Mouse (Mus musculus) cerebellum, adult 11 months (tissue): Measurements from ENCODE around the gene Myzap.
A peak's percentile ranks its signal among the peaks of the same experiment; 100 is the strongest.
"Not testable (repeated sequence)": the region's sequence is repeated elsewhere in the genome, so short reads cannot be mapped to it uniquely, and the experiment has no call there.

Source experiments
- DNase-seq: peaks from one replicate; pipeline ENCODE4 v3.0.0; 2022

The Myzap gene

GRCm38 (mm10) chr9:71591938-71592548, at the start of gene Myzap:
Myzap (minus strand) TSS chr9:71592360.
- peak; percentile 8 for DNase-seq

DNA sequence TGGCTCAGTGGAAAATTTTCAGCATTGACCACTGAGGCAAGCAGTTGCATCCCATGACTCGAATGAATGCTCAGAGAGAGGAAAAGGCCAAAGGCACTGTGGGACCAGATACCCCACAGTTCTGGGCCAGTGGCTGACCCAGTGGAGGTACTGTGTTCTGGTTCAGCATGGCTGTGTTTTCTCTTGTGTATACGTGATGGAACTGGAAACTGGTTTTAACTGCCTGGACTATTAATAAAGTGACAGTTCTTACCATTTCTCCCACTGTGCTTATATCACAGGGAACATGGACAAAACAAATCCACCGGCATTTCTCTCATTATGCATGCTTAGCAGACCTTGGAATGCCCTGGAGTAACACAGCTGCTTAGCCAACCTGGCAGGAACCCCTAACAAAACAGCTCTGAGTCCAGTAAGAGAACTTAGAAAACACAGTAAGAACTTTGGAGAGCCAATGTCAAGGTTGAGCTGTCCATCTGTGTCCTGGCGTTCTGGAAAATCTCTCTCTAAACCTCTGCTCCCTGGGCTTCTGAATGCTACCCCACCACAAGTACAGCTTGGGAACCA, 48.3 kb upstream of the Myzap start:
- no peak for DNase-seq

DNA sequence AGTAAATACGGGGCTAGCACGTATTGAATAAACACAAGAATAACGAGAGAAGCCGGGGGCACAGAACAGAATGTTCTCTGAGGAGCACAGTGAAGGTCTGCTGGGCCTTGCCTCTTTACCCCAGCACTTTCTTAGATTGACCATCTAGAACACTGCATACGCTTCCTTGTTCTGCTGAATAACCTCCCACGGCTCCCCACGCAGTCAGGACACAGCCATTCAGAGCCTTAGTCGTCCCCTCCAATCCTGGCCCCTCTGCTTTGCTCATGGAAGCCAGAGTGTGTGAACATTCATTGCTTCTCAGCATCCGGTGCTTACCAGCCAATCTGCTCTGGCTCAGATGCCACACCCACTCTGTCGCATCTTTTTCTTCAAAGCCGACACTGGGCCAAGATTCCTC, 46.0 kb upstream of the Myzap start:
- DNase-seq: no peak

- DNase-seq: no peak
Observed at GRCm38 (mm10) chr9:71636854-71637253, 44.7 kb upstream of the Myzap start.

- DNase-seq: no peak
Observed at GRCm38 (mm10) chr9:71635627-71636026, 43.5 kb upstream of the Myzap start.

DNA sequence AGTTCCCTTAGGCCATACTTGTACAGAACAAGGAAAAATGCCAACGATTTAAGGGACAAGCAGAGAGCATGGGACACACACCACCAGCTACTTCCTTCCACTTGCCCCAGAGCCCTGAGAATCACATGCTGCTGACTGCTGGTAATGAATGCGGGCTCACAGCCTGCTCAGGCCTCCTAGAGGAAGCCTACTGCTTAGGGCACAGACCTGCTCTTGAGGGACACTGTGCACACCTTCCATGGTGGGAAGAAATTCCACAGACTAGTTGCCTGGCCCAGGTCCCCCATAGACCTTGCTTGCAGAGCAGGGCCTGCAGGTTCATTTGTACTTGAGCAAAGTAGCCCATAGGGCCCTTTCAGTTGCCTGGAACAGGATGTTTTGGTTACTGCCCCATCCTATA, 42.8 kb upstream of the Myzap start:
- DNase-seq: no peak

DNA sequence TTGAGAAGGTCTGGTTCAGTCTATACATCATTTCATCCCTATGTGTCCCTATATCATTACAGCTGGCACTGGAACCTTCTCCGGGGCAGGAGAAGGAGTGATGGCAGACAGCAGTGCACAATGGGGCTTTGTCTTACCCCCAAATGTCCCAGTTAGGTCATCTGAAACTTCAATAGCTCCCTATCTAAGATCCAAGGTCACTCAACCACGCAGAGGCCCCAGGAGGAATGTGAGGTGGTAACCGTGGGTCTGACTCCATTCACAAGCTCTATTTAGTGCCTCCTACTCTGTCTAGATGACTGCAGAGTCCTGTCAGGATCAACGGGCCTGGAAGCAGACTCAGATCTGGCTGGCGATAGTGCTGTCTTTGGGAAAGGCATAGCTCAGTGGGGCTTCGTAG, 36.8 kb upstream of the Myzap start:
- no peak for DNase-seq

DNA sequence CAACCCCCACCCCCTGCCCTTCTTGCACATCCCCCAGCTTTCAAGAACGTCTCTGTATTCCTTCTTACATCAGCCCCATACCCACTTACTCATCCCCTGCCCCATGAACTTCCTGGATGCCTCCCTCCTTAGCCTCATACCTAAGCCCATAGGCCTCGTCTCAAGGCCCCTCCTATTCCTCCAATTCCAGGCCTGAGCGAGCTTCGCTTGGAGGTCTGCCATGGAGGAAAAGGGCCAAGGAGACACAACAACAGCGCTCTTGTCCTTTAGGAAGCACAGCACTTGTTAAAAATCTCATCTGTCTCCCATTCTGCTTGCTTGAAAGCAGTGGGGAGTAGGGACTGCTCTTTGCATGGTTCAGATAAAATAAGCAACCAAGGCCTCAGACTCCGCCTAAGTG, 36.1 kb upstream of the Myzap start:
- DNase-seq: no peak

DNA sequence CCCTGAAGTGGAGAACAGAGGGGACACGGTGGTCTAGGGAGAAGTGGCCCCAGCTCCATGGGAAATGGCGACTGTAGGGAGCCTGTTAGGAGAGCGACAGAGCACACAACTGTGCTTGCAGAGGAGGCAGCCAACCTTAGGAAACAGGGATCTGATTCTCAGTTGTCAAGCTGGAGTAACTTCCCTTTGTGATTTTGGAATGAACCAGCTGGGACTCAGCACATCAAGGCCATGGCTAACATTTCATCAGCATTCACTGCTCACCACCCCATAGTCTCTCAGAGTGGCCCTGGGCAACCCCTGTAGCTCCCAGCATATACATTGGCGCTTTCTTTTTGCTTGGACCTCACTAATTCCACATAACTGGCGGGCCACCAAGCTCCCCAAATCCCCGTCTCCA, 33.8 kb upstream of the Myzap start:
- DNase-seq: no peak

DNA sequence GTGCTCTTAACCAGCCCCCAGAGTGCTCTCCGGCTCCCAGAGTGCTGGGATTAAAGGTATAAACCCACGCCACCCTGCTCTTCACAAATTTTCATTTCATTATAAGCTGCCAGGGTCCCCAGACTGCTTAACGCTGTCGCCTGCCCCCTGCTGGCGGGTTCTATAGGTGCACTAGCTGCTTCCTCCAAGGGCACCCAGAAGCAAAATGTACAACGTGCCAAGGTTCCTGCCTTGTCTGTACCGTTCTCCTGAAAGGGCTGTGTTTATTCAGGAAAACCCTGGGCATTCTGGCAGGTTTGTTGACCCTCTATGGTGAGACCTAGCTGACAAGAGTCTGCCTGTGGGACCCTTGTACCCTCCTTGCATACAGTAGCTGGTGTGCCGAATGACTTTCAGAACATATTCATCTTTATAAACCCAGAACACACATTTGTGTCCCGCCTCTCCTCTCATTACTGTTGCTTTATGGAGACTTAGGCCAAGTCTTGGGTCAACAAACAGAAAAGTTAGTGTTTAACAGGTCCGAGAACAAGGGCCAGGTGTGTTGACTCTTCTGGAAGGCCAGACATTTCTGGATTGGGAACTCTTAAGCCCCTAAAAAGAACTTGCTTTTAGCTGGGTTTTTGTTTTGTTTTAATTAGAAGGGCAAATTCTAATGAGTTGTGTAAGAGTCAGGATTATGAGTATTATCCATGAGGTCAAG, 32.8 kb upstream of the Myzap start:
- peak; percentile 20 for DNase-seq

- DNase-seq: no peak
Observed at GRCm38 (mm10) chr9:71623871-71624569, 31.9 kb upstream of the Myzap start.

GRCm38 (mm10) chr9:71622593-71622992, 30.4 kb upstream of the Myzap start:
- DNase-seq: no peak

DNA sequence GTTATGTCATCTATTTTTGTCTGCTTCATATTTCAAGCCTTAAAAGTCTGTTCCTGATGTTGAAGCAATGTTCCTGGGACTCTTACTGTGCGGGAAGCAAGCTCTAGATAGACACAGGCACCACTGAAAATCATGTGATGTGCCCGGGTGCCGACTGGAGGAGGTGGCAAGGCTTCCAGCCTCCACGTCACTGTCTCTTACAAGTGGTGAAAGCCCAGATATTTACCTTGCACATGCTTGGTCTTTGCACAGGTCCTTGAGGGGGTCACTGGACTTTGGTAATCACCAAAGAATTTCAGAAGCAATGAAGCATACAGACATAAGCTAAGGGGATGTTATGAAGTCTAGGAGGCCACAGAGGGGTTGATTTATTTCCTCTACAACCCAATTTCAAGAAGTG, 29.8 kb upstream of the Myzap start:
- DNase-seq: no peak

DNA sequence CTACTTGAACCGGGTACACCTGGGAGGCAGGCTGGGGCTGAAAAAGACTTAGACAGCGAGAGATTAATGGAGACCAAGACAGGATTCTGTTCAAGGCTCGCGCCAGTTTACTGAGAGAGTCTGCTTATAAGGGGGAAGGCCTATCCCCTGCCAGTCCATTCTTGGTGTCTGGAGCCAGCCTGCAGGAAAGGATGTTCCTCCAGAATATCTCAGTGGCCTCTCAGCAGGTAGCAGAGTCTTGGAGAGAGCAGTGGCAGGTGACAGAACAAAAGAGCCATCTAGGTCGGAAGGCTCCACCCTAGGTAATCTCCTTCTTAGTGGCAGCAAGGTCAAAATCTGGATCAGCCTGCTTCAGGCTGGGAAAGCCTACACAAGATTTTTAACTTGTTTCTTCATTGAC, 28.0 kb upstream of the Myzap start:
- not testable (repeated sequence) for DNase-seq

DNA sequence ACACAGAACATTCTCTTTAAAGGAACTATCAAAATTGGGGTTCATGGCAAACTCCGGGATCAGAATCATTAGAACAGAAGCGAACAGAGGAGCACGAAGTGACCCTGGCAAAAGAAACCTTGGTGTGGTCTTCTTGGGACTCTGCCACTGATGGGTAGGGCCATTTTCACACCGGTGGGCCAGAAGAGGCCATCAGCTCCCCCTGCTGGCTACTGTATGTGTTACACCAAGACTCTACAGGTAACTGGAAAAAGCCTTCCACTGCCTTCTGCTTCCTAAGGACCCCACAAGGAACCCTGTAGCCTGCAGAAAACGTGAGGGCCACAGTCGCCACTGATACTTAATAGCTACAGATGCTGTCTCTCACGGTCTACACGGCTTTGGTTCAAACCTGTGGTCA, 25.2 kb upstream of the Myzap start:
- no peak for DNase-seq

- DNase-seq: peak; percentile 41
Observed at GRCm38 (mm10) chr9:71616185-71616584, 24.0 kb upstream of the Myzap start.

DNA sequence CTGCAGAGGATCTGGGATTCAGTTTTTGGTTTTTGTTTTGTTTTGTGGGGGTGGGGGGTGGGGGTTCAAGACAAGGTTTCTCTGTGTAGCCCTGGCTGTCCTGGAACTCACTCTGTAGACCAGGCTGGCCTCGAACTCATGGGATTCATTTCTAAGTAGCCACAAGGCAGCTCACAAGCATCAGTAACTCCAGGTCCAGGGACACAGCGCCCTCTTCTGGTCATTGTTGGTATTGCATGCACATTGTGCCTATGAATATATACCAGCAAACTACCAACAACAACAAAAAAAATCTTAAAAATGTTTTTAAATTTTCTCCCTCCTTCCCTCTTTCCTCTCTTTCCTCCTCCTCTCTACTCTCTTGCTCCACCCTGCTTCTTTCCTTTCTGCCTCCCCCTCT, 22.5 kb upstream of the Myzap start:
- no peak for DNase-seq

DNA sequence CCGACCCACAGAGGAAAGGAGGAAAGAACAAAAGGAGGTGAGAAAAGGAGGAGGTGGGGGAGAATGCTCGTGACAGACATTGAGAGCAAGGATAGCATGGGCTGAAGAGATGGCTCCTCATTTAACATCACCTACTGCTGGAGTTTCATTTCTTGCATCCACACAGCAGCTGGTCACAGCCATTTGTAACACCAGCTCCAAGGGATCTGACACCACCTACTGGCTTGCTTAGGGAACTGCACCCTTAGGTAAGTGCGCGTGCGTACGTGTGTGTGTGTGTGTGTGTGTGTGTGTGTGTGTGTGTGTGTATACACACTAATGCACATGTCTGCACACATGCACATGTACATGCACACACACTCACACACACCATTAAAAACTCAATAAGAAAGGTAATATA, 20.8 kb upstream of the Myzap start:
- DNase-seq: no peak

DNA sequence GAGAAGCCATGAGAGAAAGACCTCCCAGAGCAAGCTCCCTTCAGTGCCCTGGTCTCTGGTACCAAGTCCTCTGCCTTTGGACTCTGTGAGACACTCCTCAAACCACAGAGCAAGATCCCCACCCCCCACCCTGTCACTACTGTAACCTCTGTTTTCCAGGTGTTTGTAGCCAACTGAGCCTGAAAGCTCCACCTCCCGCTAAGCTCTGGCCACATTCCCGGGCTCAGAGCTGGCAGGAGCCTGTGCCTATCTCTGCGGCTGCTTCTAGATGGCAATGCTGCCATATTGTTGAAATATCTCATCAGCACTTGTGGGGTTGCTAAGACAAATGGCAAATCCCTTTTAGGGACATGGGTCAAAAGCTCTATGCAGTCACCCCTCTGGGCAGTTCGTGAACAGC, 19.7 kb upstream of the Myzap start:
- DNase-seq: no peak

GRCm38 (mm10) chr9:71609010-71609409, 16.9 kb upstream of the Myzap start:
- DNase-seq: no peak

DNA sequence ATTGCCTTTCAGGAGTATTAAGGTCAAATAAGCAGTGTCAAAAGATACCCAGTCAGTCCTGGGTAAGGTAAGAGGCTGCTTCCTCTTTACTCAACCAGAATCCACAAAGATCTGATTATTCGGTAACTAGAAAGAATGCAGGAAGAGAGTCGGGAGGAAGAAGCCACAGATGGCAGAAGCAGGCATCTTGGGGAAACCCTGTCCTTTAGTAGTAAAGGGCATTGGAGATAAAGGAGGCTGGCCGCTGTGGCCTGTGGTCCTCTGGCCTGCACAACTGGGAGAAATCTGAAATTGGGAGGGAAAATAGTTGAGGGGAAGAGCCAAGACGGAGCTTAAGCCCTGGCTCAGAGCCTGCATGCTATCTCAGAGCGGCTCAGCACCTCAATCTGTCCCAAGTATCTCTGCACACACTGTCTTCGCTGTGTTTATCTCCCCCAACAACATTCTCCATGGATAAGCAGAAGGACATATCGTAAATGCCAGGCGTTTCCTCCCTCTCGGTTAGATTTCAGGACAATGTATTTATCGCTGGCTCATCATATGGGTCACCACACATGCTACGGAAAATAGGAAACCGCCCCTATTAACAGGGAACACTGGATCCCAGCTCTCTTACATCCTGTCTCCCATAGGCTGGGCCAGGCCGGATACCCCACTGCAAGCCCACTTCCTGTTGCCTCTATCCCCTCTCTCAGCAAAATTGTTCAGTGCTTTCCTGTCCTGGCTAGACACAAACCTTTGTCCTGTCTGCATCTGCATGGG, 14.3 kb upstream of the Myzap start:
- DNase-seq: no peak

DNA sequence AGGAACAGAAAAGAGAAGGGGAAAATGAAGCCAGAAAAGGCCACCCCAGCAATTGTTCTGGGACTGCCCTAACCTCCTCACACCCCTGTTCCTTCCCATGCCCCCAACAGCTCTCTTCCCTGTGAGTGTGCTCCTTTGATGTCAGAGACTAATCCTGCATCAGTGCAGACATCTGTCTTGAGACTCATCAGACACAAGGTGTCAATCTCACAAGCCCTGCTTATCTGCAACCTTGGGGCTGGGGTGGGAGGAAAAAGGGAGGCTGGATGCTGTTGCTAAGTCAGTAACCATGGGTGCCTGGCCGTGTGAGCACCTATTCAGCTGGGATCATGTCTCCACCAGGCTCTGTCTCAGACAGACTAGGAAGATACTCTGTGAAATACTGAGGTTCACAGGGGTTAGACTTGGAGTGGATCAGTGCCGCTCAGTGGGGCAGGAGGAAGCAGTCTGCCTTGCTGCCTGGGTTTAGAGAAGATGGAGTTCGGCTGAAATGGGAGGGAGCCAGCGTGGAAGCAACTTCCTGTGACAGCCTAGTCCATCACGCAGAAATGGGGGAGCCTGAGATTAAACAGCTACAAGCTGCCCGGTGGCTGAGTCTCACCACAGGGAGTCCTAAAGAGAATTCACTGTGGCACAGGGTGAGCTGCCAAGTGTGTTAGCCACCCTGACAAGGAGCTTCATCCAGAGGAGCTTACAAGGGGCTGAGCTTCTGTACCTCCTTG, 12.9 kb upstream of the Myzap start:
- DNase-seq: no peak

DNA sequence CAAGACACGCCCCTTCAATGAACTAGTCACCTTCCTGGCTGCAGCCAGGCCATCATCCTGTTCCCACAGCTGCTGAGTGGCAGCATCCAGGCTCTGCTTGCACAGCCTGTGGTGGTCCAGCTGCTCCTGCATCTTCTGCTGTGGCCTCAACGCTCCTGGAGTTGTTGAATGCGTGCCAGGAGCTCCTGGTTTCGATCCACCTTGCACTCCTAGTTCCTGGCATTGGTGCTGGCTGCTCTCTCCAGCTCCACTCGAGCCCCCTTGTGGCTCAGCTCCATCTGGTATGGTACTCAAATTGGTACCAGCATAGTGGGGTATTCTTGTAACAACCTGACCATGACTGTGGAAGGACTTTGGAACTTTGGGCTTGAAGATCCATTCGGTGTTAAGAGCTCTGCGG, 7.7 kb upstream of the Myzap start:
- DNase-seq: no peak
